ENCODE assay signal across 15 mouse cellular contexts in genomic region chr7:48981013-48981412, GRCm38 (mm10).
"Had no signal": no experiment of that assay in that cellular context is flagged by ENCODE, and none has a peak within 500 bp of the region (broad histone marks: within the 10 kb centered on the region; RNA-seq: fewer than 3 reads in every experiment).

No protein-coding gene starts in this region.

- H3K27ac ChIP-seq: limb, embryonic 12.5 days; liver, embryonic 13.5 days; lung, embryonic 15.5 days; macrophage had no signal

- H3K4me3 ChIP-seq: limb, embryonic 12.5 days; liver, embryonic 13.5 days; lung, embryonic 15.5 days; megakaryocyte, embryonic 14.5 days; myocyte had no signal

- H3K4me1 ChIP-seq: limb, embryonic 12.5 days; liver, embryonic 13.5 days; lung, embryonic 15.5 days; megakaryocyte, embryonic 14.5 days had no signal

- H3K9ac ChIP-seq: limb, embryonic 12.5 days; liver, embryonic 13.5 days; liver, postnatal 0 days; lung, embryonic 15.5 days had no signal

- H3K36me3 ChIP-seq: limb, embryonic 12.5 days; liver, embryonic 13.5 days; lung, embryonic 15.5 days had no signal

- DNase-seq: kidney, adult 8-10 months; kidney, postnatal 25 days; liver; liver, embryonic 13.5 days; liver, postnatal 0 days; lung, postnatal 14 days; right cerebral cortex, adult 18-20 months; right cerebral cortex, postnatal 25 days; thymus, postnatal 4 days had no signal

- H3K27me3 ChIP-seq: lung, embryonic 15.5 days had no signal

- H3K9me3 ChIP-seq: limb, embryonic 12.5 days; liver, embryonic 13.5 days; lung, embryonic 15.5 days; megakaryocyte, embryonic 14.5 days had no signal

- H3K4me2 ChIP-seq: limb, embryonic 12.5 days; liver, embryonic 13.5 days; lung, embryonic 15.5 days had no signal

- ATAC-seq: intestine, postnatal 0 days; liver, postnatal 0 days had no signal
